Mouse (Mus musculus): ENCODE measurements at regions not wholly inside any gene's neighbourhood (a gene's known extent, or its start where the extent isn't known, plus 50 kb on each side); places are given as distances from the start of the nearest gene placed in this dataset.

GRCm38 (mm10) chr2:122863343-122863970 lies 98.4 kb downstream of the Sqor start:
- no peak overlapping the region for H3K4me2 ChIP-seq
- no peak overlapping the region; the same call in 1 of the 2 replicates for H3K9ac ChIP-seq
- no peaks in the 10 kb centered on the region for H3K9me3 ChIP-seq
- H3K4me1 ChIP-seq (replicated peaks) = peaks cover 5% of the 10 kb centered on the region; the same call in 1 of the 2 replicates
- no peaks in the 10 kb centered on the region for H3K27me3 ChIP-seq
- 57% methylated on average over 15 of the region's 15 CpGs for WGBS
- H3K27ac ChIP-seq (replicated peaks) = peak overlapping the region; percentile 63
- peak; percentile 85 for ATAC-seq (ENCODE audit: low read depth)
- H3K36me3 ChIP-seq = no peaks in the 10 kb centered on the region
- H3K4me3 ChIP-seq = no peak overlapping the region

GRCm38 (mm10) chr2:122863971-122864348 lies 98.9 kb downstream of the Sqor start:
- 71% methylated on average over 1 of the region's 1 CpGs for WGBS
- H3K4me1 ChIP-seq (replicated peaks) = peaks cover 5% of the 10 kb centered on the region; the same call in 1 of the 2 replicates
- H3K4me3 ChIP-seq = no peak overlapping the region
- H3K27me3 ChIP-seq = no peaks in the 10 kb centered on the region
- H3K4me2 ChIP-seq = no peak overlapping the region
- no peaks in the 10 kb centered on the region for H3K36me3 ChIP-seq
- H3K9me3 ChIP-seq = no peaks in the 10 kb centered on the region
- peak overlapping the region; percentile 40; the same call in 1 of the 2 replicates for H3K27ac ChIP-seq (replicated peaks)
- peak; percentile 76; the same call in 1 of the 2 replicates for ATAC-seq (ENCODE audit: low read depth)
- no peak overlapping the region for H3K9ac ChIP-seq

- no peak for ATAC-seq (ENCODE audit: low read depth)
These were observed 122.1 kb downstream of the Sqor start for GRCm38 (mm10) chr2:122887111-122887510.

GRCm38 (mm10) chr2:122887526-122887925 lies 122.5 kb downstream of the Sqor start:
- no peak overlapping the region for H3K4me2 ChIP-seq
- H3K9ac ChIP-seq = no peak overlapping the region
- no peaks in the 10 kb centered on the region for H3K4me1 ChIP-seq (replicated peaks)
- no peaks in the 10 kb centered on the region for H3K36me3 ChIP-seq
- H3K27ac ChIP-seq (replicated peaks) = no peak overlapping the region
- no peaks in the 10 kb centered on the region for H3K27me3 ChIP-seq
- ATAC-seq (ENCODE audit: low read depth) = no peak
- peaks cover 19% of the 10 kb centered on the region for H3K9me3 ChIP-seq
- H3K4me3 ChIP-seq = no peak overlapping the region

More at GRCm38 (mm10) chr2:122887111-122887510, 122.1 kb downstream of the Sqor start:
- Histone ChIP-seq H3K4me3 (no peak overlapping the region), H3K4me2 (no peak overlapping the region), H3K4me1 (replicated peaks) (no peaks in the 10 kb centered on the region), H3K36me3 (no peaks in the 10 kb centered on the region), H3K9me3 (peaks cover 19% of the 10 kb centered on the region), H3K27me3 (no peaks in the 10 kb centered on the region), H3K27ac (replicated peaks) (no peak overlapping the region), H3K9ac (no peak overlapping the region)

GRCm38 (mm10) chr2:122905129-122906072 lies 140.4 kb downstream of the Sqor start:
- no peak for ATAC-seq (ENCODE audit: low read depth)
- H3K4me1 ChIP-seq (replicated peaks) = peaks cover 7% of the 10 kb centered on the region; the same call in 1 of the 2 replicates
- no peaks in the 10 kb centered on the region for H3K27me3 ChIP-seq
- no peak overlapping the region; the same call in 1 of the 2 replicates for H3K9ac ChIP-seq
- H3K4me2 ChIP-seq = no peak overlapping the region
- WGBS = 34% methylated on average over 11 of the region's 11 CpGs
- H3K27ac ChIP-seq (replicated peaks) = peak overlapping the region; percentile 38
- H3K4me3 ChIP-seq = no peak overlapping the region
- no peaks in the 10 kb centered on the region for H3K9me3 ChIP-seq
- no peaks in the 10 kb centered on the region for H3K36me3 ChIP-seq

- Histone ChIP-seq H3K9ac (no peak overlapping the region), H3K9me3 (no peaks in the 10 kb centered on the region), H3K4me3 (no peak overlapping the region), H3K4me2 (no peak overlapping the region), H3K27me3 (no peaks in the 10 kb centered on the region), H3K36me3 (no peaks in the 10 kb centered on the region), H3K4me1 (replicated peaks) (no peaks in the 10 kb centered on the region), H3K27ac (replicated peaks) (no peak overlapping the region)
- ATAC-seq (ENCODE audit: low read depth) = no peak
- WGBS = 92% methylated on average over 1 of the region's 1 CpGs
These were observed 151.7 kb downstream of the Sqor start for GRCm38 (mm10) chr2:122916772-122917171.

- 43% methylated on average over 4 of the region's 4 CpGs for WGBS
- H3K4me3 ChIP-seq = no peak overlapping the region
- H3K9ac ChIP-seq = no peak overlapping the region
- H3K4me1 ChIP-seq (replicated peaks) = no peaks in the 10 kb centered on the region
- H3K4me2 ChIP-seq = no peak overlapping the region
- no peak overlapping the region for H3K27ac ChIP-seq (replicated peaks)
- H3K36me3 ChIP-seq = no peaks in the 10 kb centered on the region
- H3K9me3 ChIP-seq = no peaks in the 10 kb centered on the region
- ATAC-seq (ENCODE audit: low read depth) = no peak
- no peaks in the 10 kb centered on the region for H3K27me3 ChIP-seq
These were observed 172.9 kb downstream of the Sqor start for GRCm38 (mm10) chr2:122937922-122938321.

GRCm38 (mm10) chr2:122944841-122945240 lies 179.8 kb downstream of the Sqor start:
- Histone ChIP-seq H3K27ac (replicated peaks) (no peak overlapping the region), H3K4me2 (no peak overlapping the region), H3K9ac (no peak overlapping the region), H3K27me3 (no peaks in the 10 kb centered on the region), H3K36me3 (no peaks in the 10 kb centered on the region), H3K4me3 (no peak overlapping the region), H3K9me3 (no peaks in the 10 kb centered on the region), H3K4me1 (replicated peaks) (peaks cover 5% of the 10 kb centered on the region)
- no peak for ATAC-seq (ENCODE audit: low read depth)
- 43% methylated on average over 2 of the region's 2 CpGs for WGBS

- ATAC-seq (ENCODE audit: low read depth) = no peak
- H3K27me3 ChIP-seq = no peaks in the 10 kb centered on the region
- 89% methylated on average over 3 of the region's 3 CpGs for WGBS
- no peaks in the 10 kb centered on the region for H3K36me3 ChIP-seq
- H3K4me1 ChIP-seq (replicated peaks) = peaks cover 5% of the 10 kb centered on the region
- H3K9ac ChIP-seq = no peak overlapping the region
- no peak overlapping the region for H3K4me2 ChIP-seq
- H3K4me3 ChIP-seq = no peak overlapping the region
- H3K27ac ChIP-seq (replicated peaks) = no peak overlapping the region
- no peaks in the 10 kb centered on the region for H3K9me3 ChIP-seq
These were observed 180.9 kb downstream of the Sqor start for GRCm38 (mm10) chr2:122945891-122946290.

GRCm38 (mm10) chr2:122949031-122949430 lies 184.0 kb downstream of the Sqor start:
- Histone ChIP-seq H3K27ac (replicated peaks) (no peak overlapping the region), H3K9me3 (no peaks in the 10 kb centered on the region), H3K4me1 (replicated peaks) (peaks cover 5% of the 10 kb centered on the region), H3K4me3 (no peak overlapping the region), H3K36me3 (no peaks in the 10 kb centered on the region), H3K4me2 (no peak overlapping the region), H3K27me3 (no peaks in the 10 kb centered on the region), H3K9ac (no peak overlapping the region)
- ATAC-seq (ENCODE audit: low read depth) = no peak
- 86% methylated on average over 3 of the region's 3 CpGs for WGBS

GRCm38 (mm10) chr2:122961701-122962100 lies 196.7 kb downstream of the Sqor start:
- Histone ChIP-seq H3K27me3 (no peaks in the 10 kb centered on the region), H3K36me3 (no peaks in the 10 kb centered on the region), H3K27ac (replicated peaks) (no peak overlapping the region), H3K4me2 (no peak overlapping the region), H3K9me3 (no peaks in the 10 kb centered on the region), H3K9ac (no peak overlapping the region), H3K4me3 (no peak overlapping the region), H3K4me1 (replicated peaks) (no peaks in the 10 kb centered on the region)
- 86% methylated on average over 4 of the region's 4 CpGs for WGBS
- no peak for ATAC-seq (ENCODE audit: low read depth)

GRCm38 (mm10) chr2:122968809-122969628 lies 204.0 kb downstream of the Sqor start:
- H3K4me3 ChIP-seq = no peak overlapping the region
- 87% methylated on average over 10 of the region's 10 CpGs for WGBS
- ATAC-seq (ENCODE audit: low read depth) = no peak
- H3K4me1 ChIP-seq (replicated peaks) = no peaks in the 10 kb centered on the region
- no peak overlapping the region for H3K9ac ChIP-seq
- peaks cover 4% of the 10 kb centered on the region; the same call in 1 of the 2 replicates for H3K9me3 ChIP-seq
- H3K36me3 ChIP-seq = no peaks in the 10 kb centered on the region
- H3K4me2 ChIP-seq = no peak overlapping the region
- H3K27ac ChIP-seq (replicated peaks) = no peak overlapping the region
- no peaks in the 10 kb centered on the region for H3K27me3 ChIP-seq

Measured in neural tube, embryonic 13.5 days (tissue).